Mouse (Mus musculus) midbrain, embryonic 15.5 days (tissue): ENCODE data around the gene Phgr1. TPM values are rescaled to one million over a fixed set of nuclear protein-coding genes. Genes with fewer than 3 reads are reported as not detected.

Experiments used
- ATAC-seq: fragments of 200-750 bp; cut with Nextera tagmentation; replicated peaks from 2 replicates; pipeline ENCODE4 v1.8.0; 2017; ENCODE audit warnings: moderate TSS enrichment
- H3K27ac ChIP-seq: fragments of 300-500 bp; sonication (generic); 2 replicates; pipeline ENCODE4 v1.5.1; 2015; ENCODE audit warnings: mild to moderate bottlenecking, inconsistent platforms
- H3K27me3 ChIP-seq: fragments of 300-500 bp; sonication (generic); replicated peaks from 2 replicates; pipeline ENCODE4 v1.6.1; 2015; ENCODE audit warnings: inconsistent platforms
- H3K36me3 ChIP-seq: fragments of 300-500 bp; sonication (generic); replicated peaks from 2 replicates; pipeline ENCODE4 v1.6.1; 2015; ENCODE audit warnings: inconsistent platforms
- H3K4me1 ChIP-seq: fragments of 300-500 bp; sonication (generic); 2 replicates; pipeline ENCODE4 v1.6.1; 2015; ENCODE audit warnings: inconsistent platforms
- H3K4me2 ChIP-seq: fragments of 300-500 bp; sonication (generic); 2 replicates; pipeline ENCODE4 v1.6.1; 2015; ENCODE audit warnings: inconsistent platforms, mild to moderate bottlenecking, moderate library complexity
- H3K4me3 ChIP-seq: fragments of 300-500 bp; sonication (generic); 2 replicates; pipeline ENCODE4 v1.5.1; 2015; ENCODE audit warnings: mild to moderate bottlenecking, inconsistent platforms
- H3K9ac ChIP-seq: fragments of 300-500 bp; sonication (generic); 2 replicates; pipeline ENCODE4 v1.6.1; 2015; ENCODE audit warnings: mild to moderate bottlenecking, inconsistent platforms
- H3K9me3 ChIP-seq: fragments of 300-500 bp; sonication (generic); 2 replicates; pipeline ENCODE4 v1.6.1; 2016; ENCODE audit warnings: inconsistent platforms
- WGBS: fragments of 180-500 bp; shearing (Covaris S2); methylation state at CpG from one replicate; pipeline ENCODE4 v1.1.7; 2015; ENCODE audit warnings: mixed read lengths; 5-methylcytosine and 5-hydroxymethylcytosine counted together
- polyA plus RNA-seq: library from polyadenylated mRNA; unstranded; fragments of >200 nt; fragmentation: Nextera tagmentation; extraction: Ambion mirVana; gene quantifications from 2 replicates; pipeline ENCODE4 v1.2.1, GENCODE M21; 2015

Phgr1 gene
- polyA plus RNA-seq, 1 experiment from 2014 or later = not detected

- no peaks in the 10 kb centered on the region for H3K27me3 ChIP-seq
- no peak overlapping the region for H3K4me2 ChIP-seq
- 39% methylated on average over 2 of the region's 2 CpGs for WGBS
- H3K9me3 ChIP-seq = 0 out of 2 replicates have a peak, but pooled peaks cover 2% of the 10 kb centered on the region
- no peak overlapping the region for H3K27ac ChIP-seq
- peaks cover 15% of the 10 kb centered on the region for H3K4me1 ChIP-seq
- no peak overlapping the region for H3K4me3 ChIP-seq
- ATAC-seq = no peak
- H3K36me3 ChIP-seq = no peaks in the 10 kb centered on the region
- H3K9ac ChIP-seq = no peak overlapping the region
Measured at GRCm38 (mm10) chr2:118810861-118811260, 38.3 kb downstream of the Phgr1 start.

- Histone ChIP-seq H3K4me1 (peaks cover 15% of the 10 kb centered on the region), H3K27ac (no peak overlapping the region), H3K27me3 (no peaks in the 10 kb centered on the region), H3K9ac (no peak overlapping the region), H3K9me3 (0 out of 2 replicates have a peak, but pooled peaks cover 2% of the 10 kb centered on the region), H3K4me3 (no peak overlapping the region), H3K36me3 (no peaks in the 10 kb centered on the region), H3K4me2 (no peak overlapping the region)
- ATAC-seq = no peak
- WGBS = 71% methylated on average over 1 of the region's 1 CpGs
Measured at GRCm38 (mm10) chr2:118812724-118813123, 40.2 kb downstream of the Phgr1 start.

GRCm38 (mm10) chr2:118813981-118814836 is 41.6 kb downstream of the Phgr1 start, which contains the start of gene Knstrn:
Knstrn (plus strand) TSS chr2:118814003.
- no peak within 1 kb of the TSS for H3K27ac ChIP-seq
- peak within 1 kb of the TSS; percentile 87 for H3K4me2 ChIP-seq
- peak; percentile 98 for ATAC-seq
- no peaks in the 10 kb centered on the region for H3K36me3 ChIP-seq
- H3K9ac ChIP-seq = peak within 1 kb of the TSS; percentile 28
- under 1% methylated on average over 49 of the region's 49 CpGs for WGBS
- H3K4me3 ChIP-seq = peak within 1 kb of the TSS; percentile 57
- H3K4me1 ChIP-seq = peaks cover 15% of the 10 kb centered on the region
- 0 out of 2 replicates have a peak, but pooled peaks cover 2% of the 10 kb centered on the region for H3K9me3 ChIP-seq
- H3K27me3 ChIP-seq = no peaks in the 10 kb centered on the region

- ATAC-seq = no peak
- H3K4me2 ChIP-seq = no peak overlapping the region
- WGBS = 97% methylated on average over 5 of the region's 5 CpGs
- H3K4me1 ChIP-seq = no peaks in the 10 kb centered on the region
- H3K9ac ChIP-seq = no peak overlapping the region
- H3K27ac ChIP-seq = no peak overlapping the region
- H3K27me3 ChIP-seq = no peaks in the 10 kb centered on the region
- H3K36me3 ChIP-seq = no peaks in the 10 kb centered on the region
- no peaks in the 10 kb centered on the region for H3K9me3 ChIP-seq
- H3K4me3 ChIP-seq = no peak overlapping the region
Measured at GRCm38 (mm10) chr2:118822800-118823199, 50.2 kb downstream of the Phgr1 start.

GRCm38 (mm10) chr2:118824396-118824795 is 51.8 kb downstream of the Phgr1 start:
- Histone ChIP-seq H3K4me1 (no peaks in the 10 kb centered on the region), H3K4me3 (no peak overlapping the region), H3K27ac (no peak overlapping the region), H3K36me3 (no peaks in the 10 kb centered on the region), H3K9ac (no peak overlapping the region), H3K9me3 (no peaks in the 10 kb centered on the region), H3K4me2 (no peak overlapping the region), H3K27me3 (no peaks in the 10 kb centered on the region)
- 98% methylated on average over 4 of the region's 4 CpGs for WGBS
- no peak for ATAC-seq

Other genes with a start within 250 kb of the Phgr1 start
- 3.3 and 4.3 TPM in 2 replicates for gene Bmf, start 223.1 kb upstream of the Phgr1 start, polyA plus RNA-seq
- 10.7 and 15.0 TPM in 2 replicates for gene Bub1b, start 174.6 kb upstream of the Phgr1 start, polyA plus RNA-seq
- 67.8 and 69.1 TPM in 2 replicates for gene Pak6, start 109.5 kb upstream of the Phgr1 start, polyA plus RNA-seq
- not detected in 2 replicates for gene Ankrd63, start 68.8 kb upstream of the Phgr1 start, polyA plus RNA-seq
- gene Plcb2, start 44.3 kb upstream of the Phgr1 start, polyA plus RNA-seq = 0.43 and 0.71 TPM in 2 replicates
- gene Inafm2, start 27.0 kb upstream of the Phgr1 start, polyA plus RNA-seq = 20.5 and 21.6 TPM in 2 replicates
- 1.3 and 2.1 TPM in 2 replicates for gene Ccdc9b, start 10.1 kb upstream of the Phgr1 start, polyA plus RNA-seq
- 65.5 and 75.2 TPM in 2 replicates for gene Disp2, start 7.0 kb downstream of the Phgr1 start, polyA plus RNA-seq
- 17.7 and 20.9 TPM in 2 replicates for gene Knstrn, start 41.2 kb downstream of the Phgr1 start, polyA plus RNA-seq
- 43.0 and 50.4 TPM in 2 replicates for gene Ivd, start 89.2 kb downstream of the Phgr1 start, polyA plus RNA-seq
- 8.4 and 8.8 TPM in 2 replicates for gene Bahd1, start 127.6 kb downstream of the Phgr1 start, polyA plus RNA-seq
- 4.7 and 6.0 TPM in 2 replicates for gene Chst14, start 153.7 kb downstream of the Phgr1 start, polyA plus RNA-seq